Mouse (Mus musculus): ENCODE measurements around the gene Clec10a.

The Clec10a gene

DNA sequence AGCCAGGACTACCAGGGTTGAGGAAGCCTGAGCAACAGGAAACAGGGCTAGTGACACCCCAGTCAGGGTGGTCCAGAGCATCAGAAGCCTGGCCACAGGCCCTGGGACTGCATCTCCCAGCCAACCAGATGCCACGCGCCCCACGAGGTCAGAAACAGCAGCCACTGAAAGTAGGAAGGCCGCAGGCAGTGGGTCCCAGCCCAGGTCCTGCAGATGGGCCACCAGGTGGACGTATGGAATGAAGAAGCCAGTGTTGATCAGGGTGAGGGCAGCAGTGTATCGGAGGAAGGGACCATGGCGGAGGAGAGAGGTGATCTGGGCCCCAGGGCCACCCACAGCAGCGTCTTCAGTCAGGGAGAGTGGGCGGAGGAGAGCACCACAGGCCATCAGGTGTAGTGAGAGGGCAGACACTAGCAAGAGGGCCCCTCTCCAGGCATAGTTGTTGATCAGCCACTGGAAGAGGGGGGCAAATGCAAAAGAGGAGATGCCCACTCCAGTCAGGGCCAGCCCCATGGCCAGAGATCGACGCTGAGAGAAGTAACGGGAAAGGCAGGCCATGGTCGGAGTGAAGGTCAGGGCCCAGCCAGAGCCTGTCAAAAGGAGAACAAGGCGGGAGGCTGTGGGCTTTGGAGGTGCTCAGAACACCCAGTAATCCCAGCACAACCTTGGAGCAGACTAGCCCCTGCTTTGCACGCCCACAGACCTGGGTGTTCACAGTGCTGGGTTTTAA lies 62.9 kb downstream of the Clec10a start:
- no peak for DNase-seq

DNA sequence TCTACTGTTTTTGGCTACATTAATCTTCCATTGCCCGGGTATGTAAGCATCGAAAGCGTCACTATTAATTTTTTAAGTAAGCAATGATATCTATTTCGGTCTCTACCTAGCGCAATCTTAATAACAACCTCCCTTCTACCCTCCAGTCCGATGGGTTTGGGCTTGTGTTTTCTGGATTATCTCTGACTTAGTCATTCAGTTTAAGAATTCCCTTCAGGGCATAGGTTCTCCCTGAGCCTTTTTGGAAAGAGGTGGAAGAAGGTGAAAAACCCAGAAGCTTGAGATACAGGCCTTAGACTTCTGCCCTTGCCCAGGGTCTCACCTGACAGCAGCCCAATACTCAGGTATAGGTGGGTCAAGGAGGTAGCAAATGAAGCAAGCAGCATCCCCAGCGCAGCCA lies 63.9 kb downstream of the Clec10a start:
- no peak for DNase-seq

DNA sequence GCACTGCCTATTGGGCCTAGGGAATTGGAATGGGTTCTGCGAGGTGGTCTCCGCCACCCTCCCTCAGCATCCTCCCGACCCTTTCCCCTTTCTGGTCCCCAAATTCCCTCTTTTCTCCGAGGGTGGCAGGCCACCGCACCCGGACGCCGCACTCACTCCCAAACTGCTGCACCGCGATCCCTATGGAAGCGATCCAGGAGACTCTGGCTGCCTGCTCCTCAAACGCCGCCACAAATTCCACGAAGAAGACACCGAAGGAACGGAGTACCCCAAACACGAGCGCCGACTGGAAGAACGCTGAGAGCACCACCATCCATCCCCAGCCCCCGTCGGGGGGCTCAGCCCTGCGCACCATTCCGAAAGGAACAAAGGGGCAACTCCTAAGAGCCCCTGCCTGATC lies 64.3 kb downstream of the Clec10a start:
- DNase-seq: no peak

Measured in liver (tissue).